Mouse (Mus musculus) limb, embryonic 11.5 days (tissue): ENCODE measurements around the gene Myt1l. TPM values are rescaled to one million over a fixed set of nuclear protein-coding genes. Genes with fewer than 3 reads are reported as not detected.

Source experiments
- ATAC-seq: fragments of 200-750 bp; cut with Nextera tagmentation; 2 replicates; pipeline ENCODE4 v1.8.0; 2017; ENCODE audit warnings: low read depth; ENCODE audit not compliant: insufficient number of reproducible peaks, low FRiP score, low TSS enrichment
- DNase-seq: peaks from one replicate; pipeline ENCODE4 v3.0.0-alpha.2; 2015; ENCODE audit warnings: low spot score
- H3K27ac ChIP-seq: fragments of 300-500 bp; sonication (generic); replicated peaks from 2 replicates; pipeline ENCODE4 v1.5.1; 2014; ENCODE audit warnings: low read depth, mild to moderate bottlenecking, low read length
- H3K27me3 ChIP-seq: fragments of 300-500 bp; sonication (generic); 2 replicates; pipeline ENCODE4 v1.6.1; 2014; ENCODE audit warnings: mild to moderate bottlenecking, low read length, mixed read lengths; ENCODE audit not compliant: control insufficient read depth, insufficient read depth
- H3K36me3 ChIP-seq: fragments of 300-500 bp; sonication (generic); 2 replicates; pipeline ENCODE4 v1.6.1; 2014; ENCODE audit warnings: mild to moderate bottlenecking, low read length, moderate library complexity, mixed read lengths; ENCODE audit not compliant: control insufficient read depth, insufficient read depth
- H3K4me1 ChIP-seq: fragments of 300-500 bp; sonication (generic); 2 replicates; pipeline ENCODE4 v1.6.1; 2014; ENCODE audit warnings: low read length, mixed read lengths; ENCODE audit not compliant: control insufficient read depth, insufficient read depth
- H3K4me2 ChIP-seq: fragments of 300-500 bp; sonication (generic); 2 replicates; pipeline ENCODE4 v1.6.1; 2014; ENCODE audit warnings: low read depth, mild to moderate bottlenecking, moderate library complexity; ENCODE audit not compliant: severe bottlenecking
- H3K4me3 ChIP-seq: fragments of 300-500 bp; sonication (generic); 2 replicates; pipeline ENCODE4 v1.5.1; 2014; ENCODE audit warnings: low read depth, low read length
- H3K9ac ChIP-seq: fragments of 300-500 bp; sonication (generic); 2 replicates; pipeline ENCODE4 v1.6.1; 2014; ENCODE audit warnings: mild to moderate bottlenecking, low read length
- H3K9me3 ChIP-seq: fragments of 300-500 bp; sonication (generic); 2 replicates; pipeline ENCODE4 v1.6.1; 2016; ENCODE audit warnings: low read length; ENCODE audit not compliant: control insufficient read depth
- WGBS: fragments of 180-500 bp; shearing (Covaris S2); extraction: QIAGEN DNeasy Blood & Tissue Kit; methylation state at CpG from one replicate; pipeline ENCODE4 v1.1.7; 2014; 5-methylcytosine and 5-hydroxymethylcytosine counted together
- polyA plus RNA-seq: library from polyadenylated mRNA; unstranded; fragments of >200 nt; fragmentation: Nextera tagmentation; extraction: Ambion mirVana; gene quantifications from 2 replicates; pipeline ENCODE4 v1.2.1, GENCODE M21; 2014

The Myt1l gene
- polyA plus RNA-seq, 1 experiment from 2014 or later, result 0.21 TPM

DNA sequence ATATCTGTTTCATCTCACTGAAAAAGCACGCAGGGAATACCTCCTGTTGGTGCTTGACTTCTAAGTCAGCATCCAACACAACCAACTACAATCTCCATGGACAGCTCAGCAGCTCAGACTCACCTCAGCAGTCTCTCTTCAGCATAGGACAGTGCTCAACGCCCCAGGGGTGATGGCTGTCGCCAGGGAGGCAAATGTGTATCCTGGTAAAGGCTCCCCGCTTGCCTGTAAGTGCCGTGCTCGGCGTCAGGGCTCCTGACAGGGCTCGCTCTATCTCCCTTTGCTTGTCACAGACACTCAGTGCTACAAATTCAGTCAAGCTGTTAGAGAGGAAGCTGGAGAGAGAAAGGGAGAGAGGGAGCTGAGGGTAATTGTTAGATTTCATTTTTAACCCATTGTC lies 158.1 kb downstream of the Myt1l start:
- Histone ChIP-seq H3K36me3 (no peaks in the 10 kb centered on the region), H3K27ac (no peak overlapping the region), H3K9ac (no peak overlapping the region), H3K4me3 (no peak overlapping the region), H3K4me1 (no peaks in the 10 kb centered on the region), H3K27me3 (no peaks in the 10 kb centered on the region), H3K9me3 (no peaks in the 10 kb centered on the region), H3K4me2 (no peak overlapping the region)
- ATAC-seq (no peak), DNase-seq (no peak)
- WGBS, result 58% methylated on average over 8 of the region's 8 CpGs

DNA sequence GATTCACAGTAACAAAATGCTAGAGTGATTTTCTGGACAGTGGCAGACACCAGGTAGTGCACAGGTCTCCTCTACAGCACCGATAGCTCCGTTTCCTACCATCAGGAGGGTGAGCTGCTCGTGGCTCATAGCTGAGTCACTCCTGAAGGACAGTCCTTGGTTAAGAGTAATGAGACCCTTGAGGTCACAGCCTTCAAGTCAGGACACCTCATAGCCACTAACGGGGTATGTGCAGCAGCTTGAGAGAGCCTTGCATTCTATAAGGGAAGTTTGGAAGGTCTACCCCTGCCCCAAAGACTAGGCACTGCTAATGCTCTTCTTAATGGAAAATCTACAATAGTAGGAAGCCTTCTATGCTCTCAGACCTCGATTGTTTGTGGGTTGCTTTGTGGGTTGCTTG lies 163.4 kb downstream of the Myt1l start:
- H3K9me3 ChIP-seq, result no peaks in the 10 kb centered on the region
- H3K27me3 ChIP-seq, result no peaks in the 10 kb centered on the region
- ATAC-seq (no peak), DNase-seq (no peak)
- no peak overlapping the region for H3K9ac ChIP-seq
- no peak overlapping the region for H3K27ac ChIP-seq
- H3K4me1 ChIP-seq, result no peaks in the 10 kb centered on the region
- H3K4me2 ChIP-seq, result no peak overlapping the region
- no peaks in the 10 kb centered on the region for H3K36me3 ChIP-seq
- WGBS, result 76% methylated on average over 5 of the region's 5 CpGs
- no peak overlapping the region for H3K4me3 ChIP-seq

DNA sequence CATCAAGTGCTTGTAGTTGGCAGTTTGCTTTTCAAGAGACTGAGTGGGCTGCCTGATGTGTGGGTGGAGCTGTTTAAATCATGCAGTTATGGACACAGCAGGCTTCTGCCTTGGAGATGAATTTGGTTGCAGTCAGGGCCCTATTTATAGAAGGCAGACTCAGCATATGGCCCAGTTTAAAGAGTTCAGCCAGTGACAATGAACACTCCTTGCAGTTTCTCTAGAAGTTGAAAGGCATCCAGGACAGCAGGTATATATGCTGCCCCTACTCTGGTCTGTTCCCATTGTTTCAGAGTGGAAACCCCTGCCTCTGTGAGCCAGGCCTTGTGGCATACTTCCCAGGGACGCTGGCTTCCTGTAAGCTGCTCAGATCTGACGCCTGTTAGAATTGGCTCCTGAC lies 167.0 kb downstream of the Myt1l start:
- ATAC-seq (no peak), DNase-seq (no peak)
- Histone ChIP-seq H3K4me3 (no peak overlapping the region), H3K4me1 (no peaks in the 10 kb centered on the region), H3K9ac (no peak overlapping the region), H3K4me2 (no peak overlapping the region), H3K9me3 (no peaks in the 10 kb centered on the region), H3K27me3 (no peaks in the 10 kb centered on the region), H3K36me3 (no peaks in the 10 kb centered on the region), H3K27ac (no peak overlapping the region)
- WGBS, result 51% methylated on average over 2 of the region's 2 CpGs

DNA sequence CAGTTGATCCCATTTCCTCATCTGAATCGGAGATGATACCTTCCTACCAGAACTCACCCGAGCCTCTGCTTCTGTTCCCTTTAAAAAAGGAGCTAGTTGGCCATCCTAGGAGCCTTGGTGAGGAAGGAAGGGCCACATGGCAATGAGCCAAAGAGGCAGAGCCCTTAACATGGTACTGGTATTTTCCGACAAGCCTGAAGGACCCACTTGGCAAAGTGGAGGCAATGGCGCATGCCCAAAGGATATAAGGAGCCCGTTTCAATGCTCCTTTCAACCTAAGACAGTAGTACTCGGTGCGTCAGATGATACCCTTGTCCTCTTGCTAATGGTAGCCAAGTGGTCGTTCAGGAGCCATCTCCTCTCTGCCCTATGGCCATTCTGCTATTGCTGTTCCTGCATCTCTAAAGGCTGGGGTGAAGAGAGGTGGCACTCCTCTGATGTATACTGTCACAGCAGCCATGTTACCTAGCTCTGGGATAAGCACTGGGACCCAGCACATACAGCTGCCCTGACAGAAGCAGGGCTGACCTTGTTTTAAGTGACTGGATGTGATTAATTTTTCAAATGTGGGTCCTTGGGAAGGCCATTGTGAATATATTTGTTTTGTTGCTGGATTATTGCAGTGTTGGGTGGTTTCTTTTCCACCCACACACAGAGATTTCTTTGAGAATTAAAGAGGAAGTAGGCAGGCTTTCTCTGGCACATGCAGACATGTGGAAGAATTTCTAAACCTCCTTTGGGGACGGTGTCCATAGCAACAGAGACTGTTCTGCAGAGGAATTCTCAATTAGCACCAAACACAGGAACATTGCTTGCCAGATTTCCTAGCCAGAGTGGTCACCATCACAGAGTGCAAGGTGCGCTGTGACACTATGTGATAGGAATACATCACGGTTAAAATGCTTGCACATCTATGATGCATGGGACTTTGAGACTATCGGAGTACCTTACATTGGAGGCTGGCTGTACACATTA lies 169.6 kb downstream of the Myt1l start:
- no peaks in the 10 kb centered on the region for H3K36me3 ChIP-seq
- H3K27ac ChIP-seq, result no peak overlapping the region
- no peaks in the 10 kb centered on the region for H3K9me3 ChIP-seq
- no peak overlapping the region for H3K4me3 ChIP-seq
- no peak for DNase-seq
- no peak for ATAC-seq
- no peak overlapping the region for H3K4me2 ChIP-seq
- H3K27me3 ChIP-seq, result no peaks in the 10 kb centered on the region
- 79% methylated on average over 12 of the region's 12 CpGs for WGBS
- no peak overlapping the region for H3K9ac ChIP-seq
- H3K4me1 ChIP-seq, result no peaks in the 10 kb centered on the region

DNA sequence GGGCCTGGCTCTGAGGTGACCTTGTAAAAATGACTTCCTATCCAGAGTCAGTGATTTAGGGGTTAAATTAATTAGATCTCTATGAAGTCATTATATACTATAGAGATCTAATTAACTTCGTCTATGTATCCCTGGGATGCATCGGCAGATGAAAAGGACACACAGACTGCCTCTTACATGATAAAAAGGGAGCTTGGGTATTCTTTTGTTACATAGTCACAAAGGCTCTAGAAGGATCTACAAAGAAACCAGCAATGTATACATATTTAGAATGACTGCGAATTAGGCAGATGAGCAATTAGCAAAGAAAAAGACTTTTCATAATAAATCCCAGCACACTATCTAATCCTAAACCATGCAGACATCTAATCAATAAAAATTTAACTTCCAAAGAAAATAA lies 170.4 kb downstream of the Myt1l start:
- ATAC-seq (no peak), DNase-seq (no peak)
- Histone ChIP-seq H3K9ac (no peak overlapping the region), H3K4me2 (no peak overlapping the region), H3K27me3 (no peaks in the 10 kb centered on the region), H3K4me3 (no peak overlapping the region), H3K27ac (no peak overlapping the region), H3K9me3 (no peaks in the 10 kb centered on the region), H3K36me3 (no peaks in the 10 kb centered on the region), H3K4me1 (no peaks in the 10 kb centered on the region)
- WGBS, result 85% methylated on average over 3 of the region's 3 CpGs

DNA sequence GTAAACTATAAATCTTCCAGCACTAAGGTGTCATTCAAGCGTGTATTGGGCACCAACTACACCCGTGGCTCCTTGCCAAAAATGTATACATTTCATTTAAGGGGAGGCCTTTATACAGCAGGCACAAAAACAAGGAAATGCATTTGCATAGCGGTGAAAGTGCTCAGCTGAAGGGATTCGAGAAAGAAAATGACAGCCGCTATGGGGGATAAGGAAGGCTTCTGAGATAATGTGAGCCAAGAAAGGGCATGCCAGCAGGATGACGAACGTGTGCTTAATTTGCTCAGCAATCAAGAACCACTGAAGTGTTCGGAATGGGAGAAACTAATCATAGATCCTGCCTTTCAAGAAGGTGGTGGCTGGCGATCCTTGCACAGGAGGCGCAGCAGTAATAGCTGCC lies 170.8 kb downstream of the Myt1l start:
- no peak for DNase-seq

DNA sequence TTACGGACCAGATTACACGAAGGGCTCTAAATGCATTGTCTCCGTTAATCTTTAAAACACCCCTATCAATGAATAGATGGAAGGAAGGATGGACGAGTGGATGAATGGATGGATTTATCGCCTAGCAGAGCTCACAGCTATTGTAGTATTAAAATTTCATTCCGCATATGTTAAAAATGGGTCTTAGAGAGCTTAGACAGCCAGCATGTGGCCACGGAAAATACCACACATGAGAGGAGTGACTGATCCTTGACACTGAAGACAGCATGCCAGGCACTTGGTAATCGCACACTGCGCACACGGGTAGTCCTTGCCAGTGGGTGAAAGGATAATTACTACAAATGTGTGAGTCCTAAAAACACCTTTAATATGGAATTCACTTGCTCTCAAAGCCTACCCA lies 171.2 kb downstream of the Myt1l start:
- H3K9me3 ChIP-seq, result no peaks in the 10 kb centered on the region
- DNase-seq (no peak), ATAC-seq (no peak)
- H3K4me1 ChIP-seq, result no peaks in the 10 kb centered on the region
- no peak overlapping the region for H3K27ac ChIP-seq
- no peak overlapping the region for H3K4me2 ChIP-seq
- no peak overlapping the region for H3K9ac ChIP-seq
- WGBS, result 80% methylated on average over 10 of the region's 10 CpGs
- H3K4me3 ChIP-seq, result no peak overlapping the region
- no peaks in the 10 kb centered on the region for H3K27me3 ChIP-seq
- no peaks in the 10 kb centered on the region for H3K36me3 ChIP-seq

More for the DNA sequence above, 170.8 kb downstream of the Myt1l start:
- no peak overlapping the region for H3K27ac ChIP-seq
- H3K4me1 ChIP-seq, result no peaks in the 10 kb centered on the region
- H3K27me3 ChIP-seq, result no peaks in the 10 kb centered on the region
- no peaks in the 10 kb centered on the region for H3K36me3 ChIP-seq
- H3K9ac ChIP-seq, result no peak overlapping the region
- ATAC-seq, result no peak
- 61% methylated on average over 10 of the region's 10 CpGs for WGBS
- no peaks in the 10 kb centered on the region for H3K9me3 ChIP-seq
- H3K4me2 ChIP-seq, result no peak overlapping the region
- H3K4me3 ChIP-seq, result no peak overlapping the region

DNA sequence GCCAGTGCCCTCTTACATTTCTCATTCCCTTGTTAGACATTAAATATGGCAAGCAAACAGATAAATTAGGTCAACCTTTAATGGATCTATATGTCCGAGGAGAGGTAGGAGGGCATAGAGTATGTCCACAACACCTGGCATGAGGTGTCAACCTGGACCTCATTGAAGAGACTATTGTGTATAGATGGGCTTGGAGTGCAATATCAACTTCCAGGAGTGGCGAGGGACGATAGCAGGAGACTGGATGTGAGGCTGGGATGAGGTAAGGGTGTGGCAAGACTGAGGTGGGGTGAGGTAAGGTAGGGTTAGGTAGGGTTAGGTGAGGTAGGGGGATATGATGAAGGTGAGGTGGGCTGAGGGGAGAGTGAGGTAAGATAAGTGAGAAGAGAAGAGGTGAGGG lies 171.8 kb downstream of the Myt1l start:
- ATAC-seq, result no peak
- no peak for DNase-seq
- Histone ChIP-seq H3K9ac (no peak overlapping the region), H3K4me1 (no peaks in the 10 kb centered on the region), H3K36me3 (no peaks in the 10 kb centered on the region), H3K27me3 (no peaks in the 10 kb centered on the region), H3K27ac (no peak overlapping the region), H3K4me3 (no peak overlapping the region), H3K4me2 (no peak overlapping the region), H3K9me3 (no peaks in the 10 kb centered on the region)
- 87% methylated on average over 3 of the region's 3 CpGs for WGBS
